Mouse (Mus musculus): ENCODE measurements at regions not wholly inside any gene's neighbourhood (a gene's known extent, or its start where the extent isn't known, plus 50 kb on each side); places are given as distances from the start of the nearest gene placed in this dataset.
"Not testable (repeated sequence)": the region's sequence is repeated elsewhere in the genome, so short reads cannot be mapped to it uniquely, and the experiment has no call there.

- not testable (repeated sequence) for H3K4me2 ChIP-seq (ENCODE audit: low read depth, severe bottlenecking); H3K4me1 ChIP-seq (ENCODE audit: control insufficient read depth, insufficient read depth, low read length); H3K4me3 ChIP-seq (ENCODE audit: low read depth, low read length); H3K9me3 ChIP-seq (ENCODE audit: control insufficient read depth, low read length); H3K36me3 ChIP-seq (ENCODE audit: control insufficient read depth, insufficient read depth, low read length); ATAC-seq (ENCODE audit: insufficient number of reproducible peaks, low FRiP score, low TSS enrichment, low read depth); H3K9ac ChIP-seq (ENCODE audit: low read length); H3K27me3 ChIP-seq (ENCODE audit: control insufficient read depth, insufficient read depth, low read length); H3K27ac ChIP-seq (replicated peaks; ENCODE audit: low read depth, low read length)
- WGBS: 13% methylated on average over 2 of the region's 2 CpGs
- peak; percentile 25 for DNase-seq (ENCODE audit: low spot score)
Observed at GRCm38 (mm10) chr17:9066633-9067032, 78.5 kb downstream of the 1700010I14Rik start.

GRCm38 (mm10) chr17:9068859-9069602, 80.9 kb downstream of the 1700010I14Rik start:
- Histone ChIP-seq H3K4me2 (ENCODE audit: low read depth, severe bottlenecking) (no peak overlapping the region), H3K4me1 (ENCODE audit: control insufficient read depth, insufficient read depth, low read length) (no peaks in the 10 kb centered on the region), H3K36me3 (ENCODE audit: control insufficient read depth, insufficient read depth, low read length) (no peaks in the 10 kb centered on the region), H3K4me3 (ENCODE audit: low read depth, low read length) (no peak overlapping the region), H3K9me3 (ENCODE audit: control insufficient read depth, low read length) (no peaks in the 10 kb centered on the region), H3K9ac (ENCODE audit: low read length) (no peak overlapping the region), H3K27me3 (ENCODE audit: control insufficient read depth, insufficient read depth, low read length) (no peaks in the 10 kb centered on the region), H3K27ac (replicated peaks; ENCODE audit: low read depth, low read length) (no peak overlapping the region)
- 93% methylated on average over 5 of the region's 5 CpGs for WGBS
- ATAC-seq (ENCODE audit: insufficient number of reproducible peaks, low FRiP score, low TSS enrichment, low read depth) (no peak), DNase-seq (ENCODE audit: low spot score) (no peak)

GRCm38 (mm10) chr17:9083629-9084028, 95.5 kb downstream of the 1700010I14Rik start:
- Histone ChIP-seq H3K4me1 (ENCODE audit: control insufficient read depth, insufficient read depth, low read length) (no peaks in the 10 kb centered on the region), H3K9me3 (ENCODE audit: control insufficient read depth, low read length) (no peaks in the 10 kb centered on the region), H3K4me3 (ENCODE audit: low read depth, low read length) (no peak overlapping the region), H3K4me2 (ENCODE audit: low read depth, severe bottlenecking) (no peak overlapping the region), H3K27me3 (ENCODE audit: control insufficient read depth, insufficient read depth, low read length) (no peaks in the 10 kb centered on the region), H3K9ac (ENCODE audit: low read length) (no peak overlapping the region), H3K36me3 (ENCODE audit: control insufficient read depth, insufficient read depth, low read length) (no peaks in the 10 kb centered on the region), H3K27ac (replicated peaks; ENCODE audit: low read depth, low read length) (no peak overlapping the region)
- DNase-seq (ENCODE audit: low spot score) (no peak), ATAC-seq (ENCODE audit: insufficient number of reproducible peaks, low FRiP score, low TSS enrichment, low read depth) (no peak)
- WGBS: 86% methylated on average over 5 of the region's 5 CpGs

GRCm38 (mm10) chr17:9127866-9128265, 139.7 kb downstream of the 1700010I14Rik start:
- H3K9ac ChIP-seq (ENCODE audit: low read length): no peak overlapping the region
- WGBS: 60% methylated on average over 8 of the region's 8 CpGs
- H3K9me3 ChIP-seq (ENCODE audit: control insufficient read depth, low read length): no peaks in the 10 kb centered on the region
- no peaks in the 10 kb centered on the region for H3K27me3 ChIP-seq (ENCODE audit: control insufficient read depth, insufficient read depth, low read length)
- DNase-seq (ENCODE audit: low spot score) (no peak), ATAC-seq (ENCODE audit: insufficient number of reproducible peaks, low FRiP score, low TSS enrichment, low read depth) (no peak)
- no peak overlapping the region for H3K4me3 ChIP-seq (ENCODE audit: low read depth, low read length)
- H3K27ac ChIP-seq (replicated peaks; ENCODE audit: low read depth, low read length): no peak overlapping the region
- no peaks in the 10 kb centered on the region for H3K36me3 ChIP-seq (ENCODE audit: control insufficient read depth, insufficient read depth, low read length)
- H3K4me2 ChIP-seq (ENCODE audit: low read depth, severe bottlenecking): no peak overlapping the region
- no peaks in the 10 kb centered on the region for H3K4me1 ChIP-seq (ENCODE audit: control insufficient read depth, insufficient read depth, low read length)

GRCm38 (mm10) chr17:9145605-9146223, 157.6 kb downstream of the 1700010I14Rik start:
- Histone ChIP-seq H3K9me3 (ENCODE audit: control insufficient read depth, low read length) (no peaks in the 10 kb centered on the region), H3K36me3 (ENCODE audit: control insufficient read depth, insufficient read depth, low read length) (no peaks in the 10 kb centered on the region), H3K4me2 (ENCODE audit: low read depth, severe bottlenecking) (no peak overlapping the region), H3K27ac (replicated peaks; ENCODE audit: low read depth, low read length) (no peak overlapping the region), H3K27me3 (ENCODE audit: control insufficient read depth, insufficient read depth, low read length) (no peaks in the 10 kb centered on the region), H3K4me1 (ENCODE audit: control insufficient read depth, insufficient read depth, low read length) (no peaks in the 10 kb centered on the region), H3K4me3 (ENCODE audit: low read depth, low read length) (no peak overlapping the region), H3K9ac (ENCODE audit: low read length) (no peak overlapping the region)
- 65% methylated on average over 6 of the region's 6 CpGs for WGBS
- no peak for ATAC-seq (ENCODE audit: insufficient number of reproducible peaks, low FRiP score, low TSS enrichment, low read depth)
- DNase-seq (ENCODE audit: low spot score): no peak

GRCm38 (mm10) chr17:9150654-9151053, 162.5 kb downstream of the 1700010I14Rik start:
- Histone ChIP-seq H3K27ac (replicated peaks; ENCODE audit: low read depth, low read length) (no peak overlapping the region), H3K9me3 (ENCODE audit: control insufficient read depth, low read length) (no peaks in the 10 kb centered on the region), H3K36me3 (ENCODE audit: control insufficient read depth, insufficient read depth, low read length) (no peaks in the 10 kb centered on the region), H3K9ac (ENCODE audit: low read length) (no peak overlapping the region), H3K27me3 (ENCODE audit: control insufficient read depth, insufficient read depth, low read length) (no peaks in the 10 kb centered on the region), H3K4me2 (ENCODE audit: low read depth, severe bottlenecking) (no peak overlapping the region), H3K4me3 (ENCODE audit: low read depth, low read length) (no peak overlapping the region), H3K4me1 (ENCODE audit: control insufficient read depth, insufficient read depth, low read length) (no peaks in the 10 kb centered on the region)
- DNase-seq (ENCODE audit: low spot score) (peak; percentile 25), ATAC-seq (ENCODE audit: insufficient number of reproducible peaks, low FRiP score, low TSS enrichment, low read depth) (no peak)
- 95% methylated on average over 1 of the region's 1 CpGs for WGBS

- Histone ChIP-seq H3K4me1 (ENCODE audit: control insufficient read depth, insufficient read depth, low read length) (peaks cover under 1% of the 10 kb centered on the region; the same call in 1 of the 2 replicates), H3K27ac (replicated peaks; ENCODE audit: low read depth, low read length) (no peak overlapping the region), H3K9ac (ENCODE audit: low read length) (no peak overlapping the region), H3K4me3 (ENCODE audit: low read depth, low read length) (no peak overlapping the region), H3K9me3 (ENCODE audit: control insufficient read depth, low read length) (no peaks in the 10 kb centered on the region), H3K36me3 (ENCODE audit: control insufficient read depth, insufficient read depth, low read length) (no peaks in the 10 kb centered on the region), H3K4me2 (ENCODE audit: low read depth, severe bottlenecking) (no peak overlapping the region), H3K27me3 (ENCODE audit: control insufficient read depth, insufficient read depth, low read length) (no peaks in the 10 kb centered on the region)
- DNase-seq (ENCODE audit: low spot score) (no peak), ATAC-seq (ENCODE audit: insufficient number of reproducible peaks, low FRiP score, low TSS enrichment, low read depth) (no peak)
- 83% methylated on average over 6 of the region's 6 CpGs for WGBS
Observed at GRCm38 (mm10) chr17:9162148-9162547, 174.0 kb downstream of the 1700010I14Rik start.

GRCm38 (mm10) chr17:9162676-9163075, 174.5 kb downstream of the 1700010I14Rik start:
- 0 out of 2 replicates have a peak, but pooled peaks cover 2% of the 10 kb centered on the region for H3K27me3 ChIP-seq (ENCODE audit: control insufficient read depth, insufficient read depth, low read length)
- 92% methylated on average over 5 of the region's 5 CpGs for WGBS
- no peak for DNase-seq (ENCODE audit: low spot score)
- H3K9ac ChIP-seq (ENCODE audit: low read length): no peak overlapping the region
- H3K4me1 ChIP-seq (ENCODE audit: control insufficient read depth, insufficient read depth, low read length): peaks cover 6% of the 10 kb centered on the region
- no peak for ATAC-seq (ENCODE audit: insufficient number of reproducible peaks, low FRiP score, low TSS enrichment, low read depth)
- H3K4me2 ChIP-seq (ENCODE audit: low read depth, severe bottlenecking): no peak overlapping the region
- H3K36me3 ChIP-seq (ENCODE audit: control insufficient read depth, insufficient read depth, low read length): no peaks in the 10 kb centered on the region
- H3K27ac ChIP-seq (replicated peaks; ENCODE audit: low read depth, low read length): no peak overlapping the region
- H3K9me3 ChIP-seq (ENCODE audit: control insufficient read depth, low read length): no peaks in the 10 kb centered on the region
- no peak overlapping the region for H3K4me3 ChIP-seq (ENCODE audit: low read depth, low read length)
